11 mouse cellular contexts compared by ENCODE assay signal in the genomic region with DNA sequence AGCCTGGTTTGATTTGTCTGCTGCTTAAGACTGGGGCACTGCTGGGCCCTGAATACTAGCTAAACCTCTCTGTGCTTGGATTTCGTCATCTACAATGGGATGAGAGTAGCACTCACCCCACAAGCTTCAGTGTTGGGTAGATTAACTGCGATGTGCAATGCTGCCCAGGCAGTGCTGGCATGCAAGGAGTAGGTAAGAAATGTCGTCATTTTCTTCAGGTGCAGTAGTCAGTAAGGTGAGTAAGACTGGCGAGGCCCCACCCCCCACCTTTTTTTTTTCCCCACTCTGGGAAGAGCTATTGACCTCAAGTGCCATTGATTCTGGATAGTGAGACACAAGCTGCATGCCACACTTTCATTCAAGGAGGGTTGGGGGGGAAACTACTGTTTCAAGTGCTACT. TPM values are rescaled to one million over a fixed set of nuclear protein-coding genes. Genes with fewer than 3 reads are reported as not detected.
A peak's percentile ranks its signal among the peaks of the same experiment; 100 is the strongest.
DNase-seq lines count a peak whose midpoint lies in the region; ATAC-seq and TF ChIP-seq lines count a peak whose summit lies in the region.
"Had no signal": no experiment of that assay in that cellular context is flagged by ENCODE, and none has a peak within 500 bp of the region (broad histone marks: within the 10 kb centered on the region; RNA-seq: fewer than 3 reads in every experiment).

No protein-coding gene starts in this region.

- H3K36me3 ChIP-seq in forebrain, embryonic 12.5 days (replicated peaks): 0 out of 2 replicates have a peak, but pooled peaks cover 4% of the 10 kb centered on the region
- H3K36me3 ChIP-seq in forebrain, embryonic 15.5 days: no peaks in the 10 kb centered on the region
- H3K36me3 ChIP-seq in heart, embryonic 15.5 days: peaks cover 7% of the 10 kb centered on the region; the same call in 1 of the 2 replicates
- peaks cover 8% of the 10 kb centered on the region for H3K36me3 ChIP-seq in liver, adult 2 months (ENCODE audit: control insufficient read depth, insufficient read depth, low read length)
- H3K36me3 ChIP-seq in liver, embryonic 11.5 days (ENCODE audit: control insufficient read depth, insufficient read depth, low read length): peaks cover 6% of the 10 kb centered on the region; the same call in 1 of the 2 replicates
- 0 out of 2 replicates have a peak, but pooled peaks cover 4% of the 10 kb centered on the region for H3K36me3 ChIP-seq in lung, postnatal 0 days (ENCODE audit: insufficient read depth, low read length)
- H3K36me3 ChIP-seq: neural tube, embryonic 13.5 days had no signal

- ATAC-seq in forebrain, embryonic 12.5 days (ENCODE audit: low FRiP score): no peak
- ATAC-seq in forebrain, embryonic 15.5 days (replicated peaks): no peak
- no peak for ATAC-seq in heart, embryonic 15.5 days (replicated peaks; ENCODE audit: insufficient number of reproducible peaks, insufficient read depth, low FRiP score, low read depth)
- no peak for ATAC-seq in liver, embryonic 11.5 days (replicated peaks; ENCODE audit: low FRiP score)
- ATAC-seq in lung, postnatal 0 days: peak; percentile 52

- H3K4me2 ChIP-seq in forebrain, embryonic 12.5 days: peak overlapping the region; percentile 79
- no peak overlapping the region for H3K4me2 ChIP-seq in forebrain, embryonic 15.5 days (replicated peaks)
- H3K4me2 ChIP-seq in heart, embryonic 15.5 days: peak overlapping the region; percentile 85
- H3K4me2 ChIP-seq in liver, embryonic 11.5 days: no peak overlapping the region
- H3K4me2 ChIP-seq in lung, postnatal 0 days (replicated peaks; ENCODE audit: low read depth, low read length): 0 out of 2 replicates have a peak overlapping the region, but pooled peaks have one; percentile 58

- no peak for TF ChIP-seq POLR2A in liver, adult 2 months (IDR thresholded peaks at IDR 0.05; ENCODE audit: extremely low read depth, insufficient read depth, low read length)

- WGBS in forebrain, embryonic 12.5 days: 52% methylated on average over 4 of the region's 4 CpGs
- 46% methylated on average over 4 of the region's 4 CpGs for WGBS in forebrain, embryonic 15.5 days
- 69% methylated on average over 4 of the region's 4 CpGs for WGBS in heart, embryonic 15.5 days
- 69% methylated on average over 4 of the region's 4 CpGs for WGBS in liver, adult 2 months
- WGBS in liver, embryonic 11.5 days: 78% methylated on average over 4 of the region's 4 CpGs
- WGBS in lung, postnatal 0 days: 51% methylated on average over 4 of the region's 4 CpGs

- DNase-seq in heart, postnatal 14 days: no peak
- DNase-seq in liver, adult 2 months (ENCODE audit: extremely low read depth, low read depth, low spot score): peak; percentile 26
- no peak for DNase-seq in liver, embryonic 11.5 days (ENCODE audit: low spot score)
- DNase-seq in lung, postnatal 0 days (ENCODE audit: low spot score): peak; percentile 88
- DNase-seq in yolk sac, embryonic 10.5 days (ENCODE audit: low spot score): no peak
- DNase-seq: liver; thymus, adult 18-20 months had no signal

- H3K9me3 ChIP-seq in forebrain, embryonic 12.5 days: no peaks in the 10 kb centered on the region
- no peaks in the 10 kb centered on the region for H3K9me3 ChIP-seq in forebrain, embryonic 15.5 days
- no peaks in the 10 kb centered on the region for H3K9me3 ChIP-seq in heart, embryonic 15.5 days (replicated peaks)
- no peaks in the 10 kb centered on the region for H3K9me3 ChIP-seq in liver, embryonic 11.5 days (ENCODE audit: control insufficient read depth, low read length)
- no peaks in the 10 kb centered on the region for H3K9me3 ChIP-seq in lung, postnatal 0 days (ENCODE audit: low read length)
- H3K9me3 ChIP-seq: neural tube, embryonic 13.5 days had no signal

- peaks cover under 1% of the 10 kb centered on the region; the same call in 1 of the 2 replicates for H3K27me3 ChIP-seq in forebrain, embryonic 12.5 days
- no peaks in the 10 kb centered on the region for H3K27me3 ChIP-seq in forebrain, embryonic 15.5 days
- H3K27me3 ChIP-seq in heart, embryonic 15.5 days: no peaks in the 10 kb centered on the region
- no peaks in the 10 kb centered on the region for H3K27me3 ChIP-seq in liver, adult 2 months (ENCODE audit: control insufficient read depth, insufficient read depth, low read length)
- H3K27me3 ChIP-seq in liver, embryonic 11.5 days (replicated peaks; ENCODE audit: control insufficient read depth, insufficient read depth, low read length): no peaks in the 10 kb centered on the region
- no peaks in the 10 kb centered on the region for H3K27me3 ChIP-seq in lung, postnatal 0 days (replicated peaks; ENCODE audit: insufficient read depth, low read length)
- H3K27me3 ChIP-seq: neural tube, embryonic 13.5 days had no signal

- peak; percentile 52; the same call in 1 of the 2 replicates for TF ChIP-seq EP300 in lung, postnatal 0 days (IDR thresholded peaks at IDR 0.05)

- TF ChIP-seq CTCF in liver, adult 2 months (IDR thresholded peaks at IDR 0.05; ENCODE audit: low read depth, low read length): no peak
- no peak for TF ChIP-seq CTCF in lung, postnatal 0 days (IDR thresholded peaks at IDR 0.05)

- H3K79me2 ChIP-seq in liver, adult 2 months (ENCODE audit: control insufficient read depth, insufficient read depth, low read length): peaks cover 53% of the 10 kb centered on the region

- intact Hi-C loops in heart, postnatal 14 days (cut with DNase I): no loop called here

- H3K4me1 ChIP-seq in forebrain, embryonic 12.5 days: peaks cover 44% of the 10 kb centered on the region
- peaks cover 44% of the 10 kb centered on the region for H3K4me1 ChIP-seq in forebrain, embryonic 15.5 days
- peaks cover 53% of the 10 kb centered on the region for H3K4me1 ChIP-seq in heart, embryonic 15.5 days (replicated peaks)
- peaks cover 24% of the 10 kb centered on the region for H3K4me1 ChIP-seq in liver, adult 2 months (ENCODE audit: control insufficient read depth, insufficient read depth, low read length)
- H3K4me1 ChIP-seq in liver, embryonic 11.5 days (replicated peaks; ENCODE audit: control insufficient read depth, insufficient read depth, low read length): peaks cover 32% of the 10 kb centered on the region
- peaks cover 21% of the 10 kb centered on the region; the same call in 1 of the 2 replicates for H3K4me1 ChIP-seq in lung, postnatal 0 days (ENCODE audit: insufficient read depth, low read depth, low read length)

- H3K4me3 ChIP-seq in forebrain, embryonic 12.5 days (replicated peaks): no peak overlapping the region
- no peak overlapping the region for H3K4me3 ChIP-seq in forebrain, embryonic 15.5 days
- no peak overlapping the region for H3K4me3 ChIP-seq in heart, embryonic 15.5 days
- no peak overlapping the region for H3K4me3 ChIP-seq in liver, adult 2 months (ENCODE audit: insufficient read depth, low read depth, low read length)
- no peak overlapping the region for H3K4me3 ChIP-seq in liver, embryonic 11.5 days (ENCODE audit: low read depth, low read length)
- H3K4me3 ChIP-seq in lung, postnatal 0 days (ENCODE audit: low read depth, low read length): no peak overlapping the region
- H3K4me3 ChIP-seq: neural tube, embryonic 13.5 days had no signal

- H3K27ac ChIP-seq in forebrain, embryonic 12.5 days: peak overlapping the region; percentile 15; the same call in 1 of the 2 replicates
- no peak overlapping the region for H3K27ac ChIP-seq in forebrain, embryonic 15.5 days (replicated peaks)
- H3K27ac ChIP-seq in heart, embryonic 15.5 days: no peak overlapping the region
- H3K27ac ChIP-seq in liver, adult 2 months (replicated peaks; ENCODE audit: insufficient read depth, low read depth, low read length): no peak overlapping the region
- H3K27ac ChIP-seq in liver, embryonic 11.5 days (ENCODE audit: low read depth, low read length): no peak overlapping the region
- H3K27ac ChIP-seq in lung, postnatal 0 days (ENCODE audit: low read length): no peak overlapping the region

- 0 out of 2 replicates have a peak overlapping the region, but pooled peaks have one; percentile 1 for H3K9ac ChIP-seq in forebrain, embryonic 12.5 days
- no peak overlapping the region for H3K9ac ChIP-seq in forebrain, embryonic 15.5 days (replicated peaks)
- no peak overlapping the region for H3K9ac ChIP-seq in heart, embryonic 15.5 days
- no peak overlapping the region for H3K9ac ChIP-seq in liver, adult 2 months (ENCODE audit: low read depth, low read length)
- H3K9ac ChIP-seq in liver, embryonic 11.5 days (ENCODE audit: low read depth, low read length): no peak overlapping the region
- no peak overlapping the region for H3K9ac ChIP-seq in lung, postnatal 0 days (replicated peaks; ENCODE audit: low read depth)

RNA-seq across cellular contexts. Expression of gene Sik3, which starts 3.8 kb away (rescaled TPM):
- polyA plus RNA-seq in forebrain, embryonic 12.5 days (2016; fragmentation: Nextera tagmentation; extraction: Ambion mirVana): 5.9 and 9.8 TPM in 2 replicates
- 7.8 and 9.2 TPM in 2 replicates for polyA plus RNA-seq in forebrain, embryonic 15.5 days (2015; fragmentation: Nextera tagmentation; extraction: Ambion mirVana)
- polyA plus RNA-seq in heart, embryonic 15.5 days (2015; fragmentation: Nextera tagmentation; extraction: Ambion mirVana): 11.7 and 14.4 TPM in 2 replicates
- 10 to 100 TPM; 56.3 to 63.1 TPM for total RNA-seq in heart, postnatal 14 days (2021)
- 14.1 and 17.3 TPM in 2 replicates for total RNA-seq in liver, adult 2 months (2014; rRNA removed)
- 14.9 and 16.5 TPM in 2 replicates for polyA plus RNA-seq in liver, adult 2 months (2012; rRNA removed)
- polyA plus RNA-seq in liver, embryonic 11.5 days (2014; fragmentation: Nextera tagmentation; extraction: Ambion mirVana): 8.6 and 9.5 TPM in 2 replicates
- 8.9 and 9.3 TPM in 2 replicates for polyA plus RNA-seq in lung, postnatal 0 days (2015; fragmentation: Nextera tagmentation; extraction: Ambion mirVana)

RNA-seq across cellular contexts. Expression of gene Pafah1b2, which starts 3.9 kb away (rescaled TPM):
- 298 and 341 TPM in 2 replicates for polyA plus RNA-seq in forebrain, embryonic 12.5 days (2016; fragmentation: Nextera tagmentation; extraction: Ambion mirVana)
- polyA plus RNA-seq in forebrain, embryonic 15.5 days (2015; fragmentation: Nextera tagmentation; extraction: Ambion mirVana): 284 and 289 TPM in 2 replicates
- polyA plus RNA-seq in heart, embryonic 15.5 days (2015; fragmentation: Nextera tagmentation; extraction: Ambion mirVana): 105 and 124 TPM in 2 replicates
- total RNA-seq in heart, postnatal 14 days (2021): 10 to 100 TPM; 67.7 to 67.8 TPM
- 14.6 and 14.8 TPM in 2 replicates for total RNA-seq in liver, adult 2 months (2014; rRNA removed)
- 12.0 and 14.2 TPM in 2 replicates for polyA plus RNA-seq in liver, adult 2 months (2012; rRNA removed)
- polyA plus RNA-seq in liver, embryonic 11.5 days (2014; fragmentation: Nextera tagmentation; extraction: Ambion mirVana): 137 and 154 TPM in 2 replicates
- polyA plus RNA-seq in lung, postnatal 0 days (2015; fragmentation: Nextera tagmentation; extraction: Ambion mirVana): 82.8 and 84.6 TPM in 2 replicates

Comparison
In these comparisons a context has a peak if more than half of its experiments do, and no peak if none do; other contexts are left out.
1. H3K4me2 ChIP-seq: peak in forebrain, embryonic 12.5 days (single experiment), heart, embryonic 15.5 days (single experiment) and lung, postnatal 0 days (single experiment); none in forebrain, embryonic 15.5 days (single experiment) and liver, embryonic 11.5 days (single experiment).
2. DNase-seq: peak in liver, adult 2 months (single experiment) and lung, postnatal 0 days (single experiment); none in heart, postnatal 14 days (0 of 2), liver, embryonic 11.5 days (single experiment) and yolk sac, embryonic 10.5 days (single experiment).